Mouse (Mus musculus): ENCODE results near the gene Arhgef38.

GRCm38 (mm10) chr3:133131372-133131771, 103.4 kb downstream of the Arhgef38 start:
- no peak for TF ChIP-seq CTCF (IDR thresholded peaks at IDR 0.05; ENCODE audit: control insufficient read depth, insufficient read depth, insufficient read length)
- no peak for TF ChIP-seq MYOG (IDR thresholded peaks at IDR 0.05; ENCODE audit: control insufficient read depth, extremely low read depth, insufficient read length)
- no peak for TF ChIP-seq MAX (IDR thresholded peaks at IDR 0.05)

All from C2C12 (cell line).